Mouse (Mus musculus) liver, postnatal 0 days (tissue): ENCODE data around the gene Kdm7a.

Source experiments
- CTCF ChIP-seq: sonication (generic); IDR thresholded peaks from 2 replicates; pipeline ENCODE4 v1.5.1; 2016; ENCODE audit warnings: antibody characterized with exemption, low read depth
- EP300 ChIP-seq: IDR thresholded peaks from 2 replicates; pipeline ENCODE4 v1.6.1; 2016; ENCODE audit warnings: antibody characterized with exemption, low read depth, mild to moderate bottlenecking

GRCm38 (mm10) chr6:39225876-39226609 lies 19.5 kb upstream of the Kdm7a start:
- TF ChIP-seq CTCF = no peak
- no peak for TF ChIP-seq EP300
